Mouse (Mus musculus): ENCODE measurements around the gene Ivd. TPM values are rescaled to one million over a fixed set of nuclear protein-coding genes. Genes with fewer than 3 reads are reported as not detected.

The Ivd gene
- polyA plus RNA-seq, 1 experiment from 2014 or later = 47.0 TPM

DNA sequence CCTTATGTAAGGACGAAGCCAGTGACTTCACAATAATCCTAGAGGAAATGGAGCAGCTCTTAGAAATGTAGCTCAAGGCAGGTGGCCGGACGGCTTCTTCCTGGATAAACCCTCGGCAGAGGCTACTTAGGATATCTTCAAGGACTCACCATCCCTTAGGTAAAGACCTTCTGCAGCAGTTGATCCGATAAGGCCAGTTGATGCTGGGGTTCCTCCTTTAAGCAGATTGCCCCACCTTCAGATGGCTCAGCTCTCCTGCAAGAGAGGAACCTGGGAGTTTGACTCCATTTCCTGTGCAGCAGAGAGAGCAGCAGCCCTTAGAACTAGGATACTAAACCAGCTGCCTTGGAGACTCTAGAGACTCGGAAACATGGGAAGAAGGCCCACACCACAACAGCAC, 27.7 kb upstream of the Ivd start:
- Histone ChIP-seq H3K36me3 (replicated peaks; ENCODE audit: insufficient read depth, low read length) (peaks cover 57% of the 10 kb centered on the region), H3K4me2 (ENCODE audit: low read depth, low read length) (no peak overlapping the region), H3K27ac (ENCODE audit: low read depth) (no peak overlapping the region), H3K9me3 (ENCODE audit: low read length) (no peaks in the 10 kb centered on the region), H3K9ac (replicated peaks) (no peak overlapping the region), H3K4me3 (ENCODE audit: low read depth, low read length) (no peak overlapping the region), H3K27me3 (ENCODE audit: insufficient read depth, low read length) (no peaks in the 10 kb centered on the region), H3K4me1 (ENCODE audit: insufficient read depth) (no peaks in the 10 kb centered on the region)
- no peak for DNase-seq
- 81% methylated on average over 6 of the region's 6 CpGs for WGBS (ENCODE audit: insufficient replicate concordance)
- TF ChIP-seq EP300 (IDR thresholded peaks at IDR 0.05; ENCODE audit: low read depth) = no peak
- no peak for TF ChIP-seq CTCF (IDR thresholded peaks at IDR 0.05; ENCODE audit: low read depth)
- no peak for ATAC-seq

DNA sequence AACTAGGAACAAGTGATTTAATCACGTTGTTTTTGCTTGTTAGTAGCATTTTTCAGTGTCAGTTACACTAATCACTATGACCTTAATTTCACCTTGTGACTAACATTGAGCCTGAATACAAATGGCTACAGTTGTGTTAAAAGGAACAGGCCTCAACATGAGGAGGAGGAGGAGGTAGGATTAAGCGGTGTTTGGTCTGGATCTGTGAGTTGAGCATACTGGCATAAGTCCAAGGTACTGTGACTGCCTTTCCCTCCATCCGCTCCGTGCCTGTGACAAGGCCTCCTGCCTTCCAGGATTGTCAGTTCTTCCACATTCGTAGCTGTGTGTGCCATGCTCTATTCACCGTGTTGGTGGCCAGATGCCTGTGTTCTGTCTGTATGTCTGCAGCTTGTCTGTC, 26.6 kb upstream of the Ivd start:
- Histone ChIP-seq H3K4me2 (ENCODE audit: low read depth, low read length) (no peak overlapping the region), H3K36me3 (replicated peaks; ENCODE audit: insufficient read depth, low read length) (peaks cover 49% of the 10 kb centered on the region), H3K27ac (ENCODE audit: low read depth) (no peak overlapping the region), H3K4me1 (ENCODE audit: insufficient read depth) (no peaks in the 10 kb centered on the region), H3K27me3 (ENCODE audit: insufficient read depth, low read length) (no peaks in the 10 kb centered on the region), H3K9me3 (ENCODE audit: low read length) (no peaks in the 10 kb centered on the region), H3K9ac (replicated peaks) (no peak overlapping the region), H3K4me3 (ENCODE audit: low read depth, low read length) (no peak overlapping the region)
- WGBS (ENCODE audit: insufficient replicate concordance) = 89% methylated on average over 6 of the region's 6 CpGs
- TF ChIP-seq CTCF (IDR thresholded peaks at IDR 0.05; ENCODE audit: low read depth) (no peak), EP300 (IDR thresholded peaks at IDR 0.05; ENCODE audit: low read depth) (no peak)
- ATAC-seq (no peak), DNase-seq (no peak)

DNA sequence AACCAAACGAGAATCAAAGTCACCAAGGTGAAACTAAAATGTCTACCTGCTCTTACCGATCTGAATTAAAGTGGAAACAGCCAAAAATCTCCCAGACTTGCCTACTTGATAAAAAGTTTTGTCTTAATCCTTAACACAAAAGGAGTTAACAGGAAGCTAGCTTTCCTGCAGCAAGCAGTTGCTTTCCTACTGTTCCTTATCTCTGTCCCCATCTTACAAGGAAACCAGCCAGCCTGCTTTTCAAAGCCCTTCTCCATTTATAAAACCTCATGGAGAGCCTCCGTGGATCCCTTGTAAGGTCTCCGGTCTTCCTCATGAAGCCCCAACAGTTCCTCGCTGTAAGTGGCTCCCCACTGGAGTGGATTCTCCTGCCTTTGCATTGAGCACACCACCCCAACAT, 23.4 kb upstream of the Ivd start:
- ATAC-seq = no peak
- Histone ChIP-seq H3K9me3 (ENCODE audit: low read length) (no peaks in the 10 kb centered on the region), H3K27me3 (ENCODE audit: insufficient read depth, low read length) (no peaks in the 10 kb centered on the region), H3K4me2 (ENCODE audit: low read depth, low read length) (no peak overlapping the region), H3K9ac (replicated peaks) (no peak overlapping the region), H3K27ac (ENCODE audit: low read depth) (no peak overlapping the region), H3K4me1 (ENCODE audit: insufficient read depth) (peaks cover 7% of the 10 kb centered on the region; the same call in 1 of the 2 replicates), H3K36me3 (replicated peaks; ENCODE audit: insufficient read depth, low read length) (peaks cover 19% of the 10 kb centered on the region), H3K4me3 (ENCODE audit: low read depth, low read length) (no peak overlapping the region)
- 26% methylated on average over 5 of the region's 5 CpGs for WGBS (ENCODE audit: insufficient replicate concordance)
- TF ChIP-seq EP300 (IDR thresholded peaks at IDR 0.05; ENCODE audit: low read depth) (no peak), CTCF (IDR thresholded peaks at IDR 0.05; ENCODE audit: low read depth) (no peak)
- DNase-seq = no peak

DNA sequence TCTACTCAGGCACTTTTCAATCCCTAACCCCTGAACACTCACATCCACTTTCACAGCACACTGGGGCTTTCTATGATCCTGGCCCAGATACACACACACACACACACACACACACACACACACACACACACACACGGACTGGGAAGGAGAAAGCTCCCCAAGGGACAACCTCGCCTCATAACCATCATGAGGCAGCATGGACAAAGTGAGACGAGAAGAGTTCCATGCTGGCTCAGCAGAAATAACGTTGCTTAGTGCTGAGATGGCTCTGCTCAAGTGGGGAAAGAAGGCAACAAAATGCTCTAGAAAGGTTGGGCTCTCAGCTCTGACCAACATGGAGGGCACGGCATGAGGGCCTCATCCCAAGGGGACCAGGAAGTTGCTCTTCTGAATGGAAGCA, 20.6 kb upstream of the Ivd start:
- DNase-seq (no peak), ATAC-seq (0 out of 2 replicates have a peak, but pooled peaks have one; percentile 32)
- WGBS (ENCODE audit: insufficient replicate concordance) = 61% methylated on average over 5 of the region's 5 CpGs
- H3K36me3 ChIP-seq (replicated peaks; ENCODE audit: insufficient read depth, low read length) = peaks cover 2% of the 10 kb centered on the region; the same call in 1 of the 2 replicates
- TF ChIP-seq CTCF (IDR thresholded peaks at IDR 0.05; ENCODE audit: low read depth) = no peak
- TF ChIP-seq EP300 (IDR thresholded peaks at IDR 0.05; ENCODE audit: low read depth) = no peak
- no peaks in the 10 kb centered on the region for H3K9me3 ChIP-seq (ENCODE audit: low read length)
- H3K4me1 ChIP-seq (ENCODE audit: insufficient read depth) = peaks cover 9% of the 10 kb centered on the region
- H3K9ac ChIP-seq (replicated peaks) = no peak overlapping the region
- H3K27ac ChIP-seq (ENCODE audit: low read depth) = no peak overlapping the region
- H3K4me3 ChIP-seq (ENCODE audit: low read depth, low read length) = no peak overlapping the region
- H3K4me2 ChIP-seq (ENCODE audit: low read depth, low read length) = no peak overlapping the region
- no peaks in the 10 kb centered on the region for H3K27me3 ChIP-seq (ENCODE audit: insufficient read depth, low read length)

DNA sequence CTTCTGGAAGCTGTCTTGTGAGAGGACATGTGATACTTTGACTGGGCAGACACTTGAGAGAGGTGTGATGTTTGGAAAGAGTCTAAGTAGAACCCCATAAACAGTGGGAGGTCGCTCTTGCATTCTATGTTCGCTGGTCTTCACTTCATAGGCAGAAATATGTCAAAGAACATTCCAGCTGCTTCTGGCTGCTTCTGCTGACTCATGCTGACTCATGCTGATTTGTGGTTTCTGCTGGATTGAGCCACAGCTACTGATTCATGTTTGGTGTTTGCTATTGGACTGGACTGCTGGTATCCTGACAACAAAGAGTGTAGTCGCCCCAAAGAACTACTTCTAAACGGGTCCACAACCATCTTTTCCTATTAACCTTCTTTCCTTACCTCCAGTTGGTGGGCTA, 20.0 kb upstream of the Ivd start:
- no peak overlapping the region for H3K27ac ChIP-seq (ENCODE audit: low read depth)
- H3K9ac ChIP-seq (replicated peaks) = no peak overlapping the region
- H3K27me3 ChIP-seq (ENCODE audit: insufficient read depth, low read length) = no peaks in the 10 kb centered on the region
- H3K4me2 ChIP-seq (ENCODE audit: low read depth, low read length) = 0 out of 2 replicates have a peak overlapping the region, but pooled peaks have one; percentile 8
- no peak overlapping the region for H3K4me3 ChIP-seq (ENCODE audit: low read depth, low read length)
- peak; percentile 73 for DNase-seq
- H3K4me1 ChIP-seq (ENCODE audit: insufficient read depth) = peaks cover 9% of the 10 kb centered on the region
- TF ChIP-seq EP300 (IDR thresholded peaks at IDR 0.05; ENCODE audit: low read depth) (peak; percentile 84), CTCF (IDR thresholded peaks at IDR 0.05; ENCODE audit: low read depth) (no peak)
- H3K36me3 ChIP-seq (replicated peaks; ENCODE audit: insufficient read depth, low read length) = 0 out of 2 replicates have a peak, but pooled peaks cover 2% of the 10 kb centered on the region
- H3K9me3 ChIP-seq (ENCODE audit: low read length) = no peaks in the 10 kb centered on the region
- WGBS (ENCODE audit: insufficient replicate concordance) = 71% methylated on average over 4 of the region's 4 CpGs
- peak; percentile 70 for ATAC-seq

DNA sequence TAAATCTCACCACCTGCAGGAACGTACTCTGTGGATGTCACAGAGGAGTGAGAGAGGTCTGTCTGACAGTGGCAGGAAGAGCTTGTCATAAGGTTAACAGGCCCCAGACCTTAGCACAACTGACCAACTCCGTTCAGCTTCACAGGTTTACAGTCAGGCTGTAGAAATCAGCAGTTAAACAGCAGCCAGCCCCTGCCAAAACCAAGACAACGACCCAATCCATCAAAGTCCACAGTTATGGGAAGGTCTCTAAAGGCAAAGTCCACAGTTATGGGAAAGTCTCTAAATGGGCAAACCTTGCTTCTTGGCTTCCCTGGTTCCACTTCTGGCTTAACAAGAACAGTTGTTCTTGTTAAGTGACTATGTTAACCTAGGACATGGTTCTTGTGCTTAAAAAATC, 17.3 kb upstream of the Ivd start:
- 74% methylated on average over 3 of the region's 3 CpGs for WGBS (ENCODE audit: insufficient replicate concordance)
- H3K4me3 ChIP-seq (ENCODE audit: low read depth, low read length) = no peak overlapping the region
- no peaks in the 10 kb centered on the region for H3K36me3 ChIP-seq (replicated peaks; ENCODE audit: insufficient read depth, low read length)
- no peak overlapping the region for H3K27ac ChIP-seq (ENCODE audit: low read depth)
- no peaks in the 10 kb centered on the region for H3K9me3 ChIP-seq (ENCODE audit: low read length)
- peaks cover 17% of the 10 kb centered on the region for H3K4me1 ChIP-seq (ENCODE audit: insufficient read depth)
- H3K9ac ChIP-seq (replicated peaks) = no peak overlapping the region
- no peak overlapping the region for H3K4me2 ChIP-seq (ENCODE audit: low read depth, low read length)
- H3K27me3 ChIP-seq (ENCODE audit: insufficient read depth, low read length) = no peaks in the 10 kb centered on the region
- ATAC-seq = no peak
- TF ChIP-seq EP300 (IDR thresholded peaks at IDR 0.05; ENCODE audit: low read depth) = no peak
- no peak for TF ChIP-seq CTCF (IDR thresholded peaks at IDR 0.05; ENCODE audit: low read depth)
- DNase-seq = no peak

DNA sequence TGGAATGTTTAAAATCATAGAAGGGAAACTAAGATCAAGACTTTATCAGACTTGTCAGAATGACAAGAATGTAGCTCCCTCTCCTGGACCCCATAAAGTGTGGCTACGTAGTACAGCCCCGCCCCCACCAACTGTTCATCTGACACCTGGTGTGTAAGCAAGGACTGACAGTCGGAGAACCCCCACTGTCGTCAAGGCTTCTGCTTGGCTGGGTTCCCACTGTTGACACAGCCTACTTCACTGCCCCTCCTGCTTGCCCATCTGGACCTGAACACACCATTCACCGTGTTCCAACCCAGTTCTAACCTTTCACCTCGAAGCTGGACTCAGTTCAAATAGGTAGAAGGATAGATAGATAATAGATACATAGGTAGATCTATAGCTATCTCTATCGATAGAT, 15.5 kb upstream of the Ivd start:
- Histone ChIP-seq H3K27me3 (ENCODE audit: insufficient read depth, low read length) (no peaks in the 10 kb centered on the region), H3K9me3 (ENCODE audit: low read length) (no peaks in the 10 kb centered on the region), H3K4me3 (ENCODE audit: low read depth, low read length) (no peak overlapping the region), H3K9ac (replicated peaks) (no peak overlapping the region), H3K36me3 (replicated peaks; ENCODE audit: insufficient read depth, low read length) (no peaks in the 10 kb centered on the region), H3K4me1 (ENCODE audit: insufficient read depth) (peaks cover 17% of the 10 kb centered on the region), H3K27ac (ENCODE audit: low read depth) (no peak overlapping the region), H3K4me2 (ENCODE audit: low read depth, low read length) (no peak overlapping the region)
- ATAC-seq = peak; percentile 91
- peak; percentile 20; the same call in 1 of the 2 replicates for TF ChIP-seq CTCF (IDR thresholded peaks at IDR 0.05; ENCODE audit: low read depth)
- no peak for TF ChIP-seq EP300 (IDR thresholded peaks at IDR 0.05; ENCODE audit: low read depth)
- peak; percentile 78 for DNase-seq
- WGBS (ENCODE audit: insufficient replicate concordance) = 42% methylated on average over 7 of the region's 7 CpGs

All from liver, postnatal 0 days (tissue).